Mouse (Mus musculus): ENCODE results near the gene Abca4. TPM values are rescaled to one million over a fixed set of nuclear protein-coding genes. Genes with fewer than 3 reads are reported as not detected.

The Abca4 gene
- polyA plus RNA-seq, 3 experiments from 2014 or later = not detected

DNA sequence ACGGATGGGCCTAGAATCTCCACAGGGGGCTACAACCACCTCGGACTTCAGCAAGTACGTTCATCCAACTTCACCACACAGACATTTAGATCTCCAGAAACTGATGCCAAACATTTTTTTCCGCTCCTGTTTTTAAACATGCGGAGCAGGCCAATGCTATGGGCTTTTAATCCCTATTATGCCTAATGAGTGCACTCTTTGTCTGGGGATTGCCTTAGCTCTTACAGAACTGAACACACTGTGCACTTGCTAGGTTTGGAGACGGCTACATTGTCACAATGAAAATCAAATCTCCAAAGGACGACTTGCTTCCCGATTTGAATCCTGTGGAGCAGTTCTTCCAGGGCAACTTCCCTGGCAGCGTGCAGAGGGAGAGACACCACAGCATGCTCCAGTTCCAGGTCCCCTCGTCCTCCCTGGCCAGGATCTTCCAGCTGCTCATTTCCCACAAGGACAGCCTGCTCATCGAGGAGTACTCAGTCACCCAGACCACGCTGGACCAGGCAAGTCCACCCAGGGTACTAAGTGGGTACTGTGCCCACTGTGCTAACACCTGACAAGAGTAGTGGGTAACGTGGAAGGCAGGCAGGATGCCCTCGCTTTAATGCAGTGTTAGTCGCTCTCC lies 129.4 kb downstream of the Abca4 start:
- ATAC-seq = no peak

DNA sequence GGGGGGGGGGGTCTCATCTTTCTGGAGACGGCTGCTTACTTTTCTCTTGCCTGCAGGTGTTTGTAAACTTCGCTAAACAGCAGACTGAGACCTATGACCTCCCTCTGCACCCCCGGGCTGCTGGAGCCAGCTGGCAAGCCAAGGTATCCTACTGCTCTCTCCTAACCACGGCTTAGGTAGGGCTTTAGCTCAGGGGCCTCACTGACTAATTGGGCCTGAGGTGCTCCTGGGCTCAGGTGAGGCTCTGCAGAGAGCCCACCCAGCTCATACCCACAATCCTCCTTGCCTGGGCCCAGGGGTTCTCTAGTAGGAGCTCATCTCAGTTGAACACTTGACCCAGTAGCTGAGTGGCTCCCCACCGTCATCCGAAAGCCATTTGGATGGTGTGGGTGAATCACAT lies 131.8 kb downstream of the Abca4 start:
- no peak for ATAC-seq

DNA sequence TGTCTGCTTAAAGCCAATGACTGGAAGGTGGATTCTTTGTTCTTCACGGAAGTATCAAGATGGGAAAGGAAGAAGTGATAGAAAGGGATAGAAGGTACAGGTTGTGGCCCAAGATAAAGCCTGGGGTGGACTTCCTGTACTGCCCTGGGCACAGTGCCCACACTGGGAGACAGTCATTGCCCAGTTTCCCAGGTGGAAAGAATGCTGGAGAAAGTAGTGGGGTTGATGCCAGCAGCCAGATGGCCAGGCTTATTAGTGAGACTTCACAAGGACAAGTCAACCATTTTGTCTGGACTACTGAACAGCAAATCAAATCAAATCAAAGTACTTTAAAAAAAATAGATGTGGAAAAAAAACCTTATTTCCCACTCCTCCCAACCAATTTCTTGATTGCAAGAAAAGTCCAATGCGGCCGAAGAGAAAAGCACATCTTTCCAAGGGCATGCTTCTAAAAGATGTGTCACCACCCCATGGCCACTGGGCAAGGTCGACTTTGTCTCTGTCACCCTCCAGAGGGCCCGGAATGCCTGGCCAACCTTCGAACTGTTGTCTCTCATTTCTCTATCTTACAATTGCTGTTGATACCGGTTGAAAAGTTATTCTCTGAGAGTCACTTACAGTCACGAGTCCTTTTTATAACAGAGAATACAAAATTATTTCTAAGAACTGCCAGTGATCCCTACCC lies 132.6 kb downstream of the Abca4 start:
- no peak for ATAC-seq

DNA sequence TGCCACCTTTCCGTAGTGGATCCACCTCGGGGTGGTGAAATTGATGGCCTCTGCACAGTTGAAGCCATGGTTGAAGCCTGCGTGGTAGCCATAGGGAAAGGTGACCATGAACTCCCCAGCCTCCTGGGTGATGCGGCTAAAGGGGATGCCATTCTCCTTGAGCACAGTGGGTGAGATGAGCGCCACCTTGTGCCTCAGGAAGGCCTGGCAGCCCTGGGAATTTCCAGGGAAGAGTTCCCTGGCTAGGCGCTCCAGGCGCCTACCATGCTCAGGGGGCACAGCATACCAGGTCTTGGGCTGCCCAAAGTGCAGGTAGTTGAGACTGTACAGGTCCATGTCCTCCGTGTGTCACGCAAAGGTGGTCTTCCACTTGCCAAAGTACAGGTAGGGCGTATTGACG lies 139.9 kb downstream of the Abca4 start:
- ATAC-seq = no peak

DNA sequence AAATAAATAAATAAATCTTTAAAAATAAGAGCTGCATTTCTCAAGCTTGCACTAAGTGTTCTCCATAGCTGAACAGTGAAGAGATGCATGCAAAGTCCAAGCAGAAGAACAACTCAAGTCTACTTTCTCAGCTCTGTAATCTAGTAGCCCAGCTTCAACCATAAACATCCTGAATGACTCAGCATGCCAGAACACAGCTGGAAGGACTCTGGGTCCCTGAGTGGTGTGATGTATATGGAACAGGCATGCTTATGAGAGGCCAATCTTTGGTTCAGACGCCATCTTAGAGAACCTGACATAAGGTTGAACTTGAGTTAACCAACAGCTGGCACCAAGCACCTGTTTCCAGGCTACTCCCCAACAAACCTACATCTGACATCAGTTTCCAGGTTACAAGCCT lies 142.7 kb downstream of the Abca4 start:
- ATAC-seq = no peak

DNA sequence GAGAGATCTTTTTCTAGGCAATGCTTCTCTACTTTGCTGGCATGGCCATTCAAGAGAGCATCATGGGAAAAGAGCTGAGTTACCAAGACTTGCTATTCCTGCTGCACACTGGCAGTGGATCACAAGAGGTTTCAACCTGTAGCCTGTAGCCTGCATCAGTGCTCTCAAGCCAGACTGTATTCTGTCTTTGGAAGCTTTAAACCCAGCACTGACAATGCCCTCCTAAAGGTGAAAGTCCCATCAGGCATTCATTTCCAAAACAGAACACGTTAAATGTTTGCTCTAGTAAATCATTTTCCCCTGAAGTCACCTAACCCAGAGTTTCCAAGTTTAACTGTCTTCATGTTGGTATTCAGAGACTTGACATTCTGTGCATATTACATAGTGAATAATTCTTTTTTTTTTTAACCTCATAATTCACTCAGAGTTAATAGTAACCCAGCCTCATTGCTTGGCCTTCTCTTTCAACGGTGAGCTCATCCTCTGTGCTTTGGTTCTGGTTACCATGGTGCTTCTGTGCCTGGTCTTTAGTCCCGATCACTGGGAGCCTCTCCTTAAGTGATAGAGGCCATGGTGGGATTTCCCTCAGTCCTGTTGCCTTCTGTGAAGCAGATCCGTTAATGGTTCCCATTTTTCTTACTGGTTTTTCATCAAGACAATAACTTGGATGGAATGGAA lies 152.5 kb downstream of the Abca4 start:
- ATAC-seq = no peak

DNA sequence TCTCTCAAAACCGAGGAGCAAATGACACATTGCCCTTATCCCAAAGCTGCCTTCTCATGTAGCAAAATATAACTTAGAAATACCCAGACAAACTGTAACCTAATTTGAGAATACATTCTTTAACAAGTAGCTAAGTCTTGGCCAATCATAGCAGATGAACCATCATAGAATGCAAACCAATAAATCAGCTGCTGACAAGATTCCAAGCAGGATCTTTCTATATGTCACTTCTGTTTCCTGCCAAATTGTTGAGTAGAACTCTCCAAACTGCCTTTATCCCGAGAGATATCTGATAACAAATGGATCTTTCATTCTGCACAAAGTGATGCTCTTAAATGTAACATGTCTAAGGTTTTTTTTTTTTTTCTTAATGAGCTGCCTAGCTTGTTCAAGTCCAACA lies 154.3 kb downstream of the Abca4 start:
- ATAC-seq = no peak

DNA sequence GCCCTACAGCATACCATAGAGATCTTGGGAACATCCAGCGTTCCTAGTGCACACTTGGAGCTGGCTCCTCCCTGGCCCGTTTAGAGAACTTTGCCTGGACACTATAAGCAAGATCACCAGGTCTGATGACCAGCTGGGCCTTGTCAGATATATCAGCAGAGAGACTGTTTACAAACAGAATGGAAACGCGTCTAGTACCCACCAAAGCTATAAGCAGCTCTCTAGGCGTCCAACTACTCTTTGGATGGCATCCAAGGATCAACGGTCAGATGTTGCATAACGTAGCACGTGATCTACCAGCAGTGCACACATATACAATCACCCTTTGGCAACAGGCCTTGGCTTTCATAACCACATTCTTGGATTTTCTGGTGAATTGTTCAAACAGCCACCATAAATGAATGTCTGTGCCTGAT lies 154.7 kb downstream of the Abca4 start:
- no peak for ATAC-seq

DNA sequence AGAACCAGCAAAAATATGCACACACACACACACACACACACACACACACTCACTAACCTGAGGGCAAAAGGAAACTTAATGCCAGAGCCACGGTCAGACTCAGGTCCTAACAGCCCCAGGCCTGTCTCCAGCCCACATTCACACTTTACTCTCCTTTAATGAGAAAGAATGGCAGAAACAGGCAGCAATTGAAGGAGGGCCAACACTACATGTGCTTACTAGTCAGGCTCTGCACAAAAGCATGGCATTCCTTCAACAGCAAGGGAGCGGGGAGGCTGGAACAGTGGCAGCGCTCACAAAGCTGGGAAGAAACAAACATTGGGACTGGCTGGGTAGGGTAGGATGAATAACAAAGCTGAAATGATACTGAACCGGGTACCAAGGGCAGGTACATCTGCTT lies 155.4 kb downstream of the Abca4 start:
- no peak for ATAC-seq

DNA sequence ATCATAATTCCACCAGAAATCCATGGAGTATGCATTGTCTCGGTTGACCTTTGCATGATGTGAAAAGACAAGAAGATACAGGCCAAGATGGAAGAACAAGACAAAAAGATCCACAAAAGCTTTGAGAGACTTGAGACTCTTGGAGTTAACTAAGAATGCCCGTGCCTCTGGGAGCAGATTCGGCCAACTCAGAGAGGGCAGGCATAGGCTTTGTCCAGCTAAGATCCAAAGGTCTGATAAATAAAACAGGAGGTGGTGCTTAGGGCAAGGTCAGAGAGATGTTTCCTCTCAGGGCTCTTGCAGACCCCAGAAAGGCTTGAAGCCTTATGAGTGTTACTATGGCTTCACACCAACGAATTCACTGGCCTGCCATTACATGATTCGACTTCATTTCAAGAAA lies 155.8 kb downstream of the Abca4 start:
- no peak for ATAC-seq

DNA sequence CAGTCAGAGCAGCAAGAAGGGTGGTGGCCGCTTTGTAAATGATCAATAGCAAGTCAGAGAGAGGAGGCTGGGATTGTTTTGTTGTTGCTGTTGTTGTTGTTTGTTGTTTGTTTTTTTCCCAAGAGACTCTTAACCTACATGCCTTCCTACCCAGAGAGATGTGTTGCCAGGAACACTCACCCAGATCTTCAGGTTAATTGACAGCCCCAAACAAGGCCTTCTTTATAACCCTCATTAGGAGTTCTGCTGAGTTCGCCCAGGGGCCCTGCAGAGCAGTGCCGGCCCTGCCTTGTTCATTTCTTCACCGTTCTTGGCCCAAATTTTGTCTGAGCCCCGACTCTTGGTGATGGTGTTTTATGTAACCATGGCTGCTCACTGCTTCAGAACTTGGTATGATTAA lies 156.2 kb downstream of the Abca4 start:
- ATAC-seq = no peak

DNA sequence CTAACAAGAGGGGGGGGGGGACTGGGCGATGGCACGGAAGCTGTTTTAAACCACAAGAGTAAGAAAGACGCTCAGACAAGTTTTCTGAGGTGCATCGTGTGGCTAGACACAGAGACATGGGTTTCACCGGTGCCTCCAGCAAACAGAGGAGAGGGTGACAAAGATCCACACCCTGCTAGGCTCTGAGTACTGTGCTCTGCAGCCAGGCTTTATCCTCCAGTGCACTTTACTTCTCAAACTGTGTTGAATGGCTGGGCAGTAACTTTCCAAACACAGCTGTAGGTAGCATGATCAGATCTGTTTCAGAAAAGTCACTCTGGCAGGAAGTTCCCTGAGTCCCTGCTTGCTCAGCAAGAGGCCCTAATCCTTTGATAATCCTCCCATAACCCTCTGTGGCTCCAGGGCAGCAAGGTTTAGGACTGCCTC lies 158.1 kb downstream of the Abca4 start:
- ATAC-seq = peak; percentile 92

DNA sequence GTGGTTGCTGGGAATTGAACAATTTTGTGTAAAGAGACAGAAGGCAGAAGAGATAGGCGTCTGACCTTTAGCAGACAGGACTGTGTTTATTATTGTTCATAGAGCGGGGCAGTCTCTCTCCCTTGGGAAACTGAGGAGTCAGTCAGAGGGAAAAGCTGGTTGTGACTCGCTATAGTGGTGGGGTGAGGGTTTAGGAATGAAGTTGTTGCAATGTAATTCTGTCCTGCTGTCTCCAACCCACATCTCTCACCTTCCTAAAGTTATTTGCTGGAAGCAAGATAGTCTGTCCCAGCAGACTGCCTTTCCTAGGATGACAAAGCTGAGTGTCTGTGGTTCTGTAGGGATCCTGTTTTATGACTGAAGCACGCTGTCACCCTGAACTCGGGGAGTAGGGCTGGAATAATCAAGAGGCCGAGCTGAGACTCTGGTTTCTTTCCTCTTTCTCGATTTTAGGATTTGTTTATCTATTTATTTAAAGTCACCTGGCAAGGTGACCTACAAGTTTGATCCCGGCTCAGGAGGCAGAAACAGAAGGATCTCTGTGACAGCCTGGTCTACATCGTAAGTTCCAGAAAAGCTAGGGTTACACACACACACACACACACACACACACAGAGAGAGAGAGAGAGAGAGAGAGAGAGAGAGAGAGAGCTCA lies 159.6 kb downstream of the Abca4 start:
- no peak for ATAC-seq

DNA sequence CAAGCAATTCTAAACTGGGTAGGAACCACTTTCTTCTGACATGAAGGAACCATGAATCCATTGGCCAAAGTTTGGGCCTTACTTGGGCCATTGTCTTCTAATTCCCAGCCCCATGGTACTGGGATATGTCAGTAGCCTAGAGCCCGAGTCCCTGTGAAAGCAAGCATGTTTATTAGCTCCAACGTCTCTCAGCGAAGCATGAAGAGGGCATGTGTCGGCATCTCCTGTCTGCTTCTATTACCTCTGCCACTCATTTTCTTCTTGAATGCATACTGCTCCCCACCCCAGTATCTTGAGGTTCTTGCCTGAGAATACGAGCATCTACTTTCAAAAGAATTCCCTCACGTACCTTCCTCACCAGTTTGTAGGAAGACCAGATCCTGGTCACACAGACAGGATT lies 161.5 kb downstream of the Abca4 start:
- no peak for ATAC-seq

DNA sequence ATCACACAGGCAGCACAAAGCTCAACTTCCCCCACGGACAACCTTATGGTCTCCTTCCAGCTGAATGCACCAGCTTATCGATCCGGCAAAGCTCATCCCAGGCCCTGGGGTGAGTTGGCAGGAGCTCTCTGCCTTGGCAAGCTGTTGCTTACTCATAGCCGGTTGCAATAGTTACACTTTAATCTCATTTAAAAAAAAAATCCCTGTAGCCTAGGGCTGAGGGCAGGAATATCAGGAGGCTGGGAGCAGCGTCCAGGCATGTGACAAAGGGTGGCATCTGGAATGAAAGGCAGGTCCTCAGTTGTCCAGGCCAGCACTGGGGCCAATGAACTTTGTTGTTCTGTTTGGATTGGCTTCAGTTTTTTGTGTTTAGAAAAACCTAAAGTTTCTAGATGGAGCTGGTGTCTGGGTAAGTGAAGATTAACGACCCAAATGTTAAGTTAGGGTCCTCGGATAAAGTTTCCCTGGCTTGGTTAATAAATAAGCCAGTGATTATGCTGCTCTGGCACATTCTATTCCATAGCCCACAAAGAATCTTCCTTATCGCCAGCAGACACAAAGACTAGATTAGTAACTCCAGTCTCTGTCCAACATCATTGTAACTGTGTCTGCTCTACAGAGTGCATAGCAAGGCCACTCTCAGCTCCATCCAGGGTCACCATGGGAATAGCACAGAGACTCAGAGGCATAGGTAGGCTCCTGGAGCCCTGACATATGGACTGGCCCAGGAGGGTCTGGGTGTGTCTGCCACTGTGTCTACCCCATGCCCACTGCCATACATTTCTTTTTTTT lies 162.2 kb downstream of the Abca4 start:
- ATAC-seq = no peak

DNA sequence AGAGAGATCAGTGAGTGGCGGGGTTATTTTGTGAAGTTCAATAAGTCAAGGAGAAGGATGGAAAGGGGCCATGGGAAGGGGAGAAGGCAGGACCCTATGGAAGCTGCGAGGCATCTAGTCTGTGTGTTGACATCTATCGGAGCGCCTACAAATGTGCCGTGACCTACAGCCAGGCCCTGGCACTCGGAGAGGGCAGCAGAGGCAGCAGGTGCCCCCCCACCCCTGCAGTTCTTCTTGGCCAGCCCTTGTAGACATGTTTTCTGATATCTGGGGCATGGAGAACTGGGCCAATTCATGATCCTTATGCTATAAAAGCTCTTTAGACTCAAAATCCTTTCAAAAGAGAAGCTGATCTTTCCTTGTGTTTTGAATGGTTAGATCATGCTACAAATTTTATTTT lies 163.5 kb downstream of the Abca4 start:
- no peak for ATAC-seq

DNA sequence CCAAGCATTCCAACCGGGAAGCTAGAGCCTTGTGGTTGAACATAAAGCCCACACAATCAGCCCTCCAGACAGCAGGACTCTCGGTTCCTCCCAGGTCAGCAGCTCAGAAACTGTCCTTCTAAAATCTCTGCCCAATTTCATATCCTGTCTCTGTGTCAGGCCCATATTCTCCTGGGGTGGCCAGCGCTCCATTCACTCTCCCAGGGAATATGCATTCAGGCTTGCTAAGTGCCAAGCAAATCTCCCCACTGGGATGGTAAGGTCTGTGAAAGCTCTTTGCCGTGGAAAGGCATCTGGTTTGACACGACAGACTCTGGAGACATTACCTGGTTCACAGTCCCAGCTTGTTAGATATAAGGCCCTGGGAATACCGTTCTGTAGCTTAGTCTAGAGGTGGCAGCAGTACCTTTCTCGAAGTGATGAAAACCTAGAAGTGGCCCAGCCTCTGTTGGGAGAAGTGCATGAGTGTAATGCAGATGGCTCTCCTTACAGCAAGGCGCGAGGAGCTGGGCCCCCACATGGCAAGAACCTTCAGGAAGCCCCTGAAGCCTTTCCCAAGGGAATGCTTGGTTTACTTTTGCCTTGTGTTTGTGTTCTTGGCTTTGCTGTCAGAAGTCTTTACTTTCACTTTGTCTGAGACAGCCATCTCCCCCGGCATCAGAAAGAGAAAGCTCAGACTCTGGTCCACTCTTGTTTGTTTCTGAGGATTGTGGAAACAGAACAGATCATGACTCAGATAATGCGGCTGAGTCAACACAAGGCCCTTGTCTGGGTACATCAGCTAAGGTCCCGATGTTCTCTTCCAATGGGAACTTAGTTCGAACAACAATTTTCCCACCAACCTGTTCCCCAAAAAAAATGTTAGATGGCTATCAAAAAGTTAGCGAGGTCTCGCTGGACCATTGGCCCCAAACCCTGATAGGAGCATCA lies 164.3 kb downstream of the Abca4 start:
- peak; percentile 52 for ATAC-seq

DNA sequence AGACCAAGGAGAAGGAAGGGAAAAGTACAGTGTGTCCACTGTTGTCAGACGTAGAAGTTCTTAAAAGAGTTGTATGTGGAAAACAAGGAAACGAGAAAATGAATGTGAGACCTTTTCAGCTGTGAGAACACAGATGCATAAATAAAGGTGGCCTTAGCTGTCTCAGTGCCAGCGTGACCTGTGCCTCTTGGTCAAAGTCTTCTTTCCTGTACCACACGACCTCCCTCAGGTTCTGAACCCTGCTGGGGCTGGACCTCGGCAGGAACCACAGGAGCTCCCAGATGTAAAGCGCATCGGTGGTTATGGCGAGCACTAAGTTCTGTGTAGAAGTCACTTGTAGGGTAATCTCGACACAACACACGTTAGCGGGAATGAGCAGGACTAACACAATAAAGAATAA lies 165.3 kb downstream of the Abca4 start:
- no peak for ATAC-seq

DNA sequence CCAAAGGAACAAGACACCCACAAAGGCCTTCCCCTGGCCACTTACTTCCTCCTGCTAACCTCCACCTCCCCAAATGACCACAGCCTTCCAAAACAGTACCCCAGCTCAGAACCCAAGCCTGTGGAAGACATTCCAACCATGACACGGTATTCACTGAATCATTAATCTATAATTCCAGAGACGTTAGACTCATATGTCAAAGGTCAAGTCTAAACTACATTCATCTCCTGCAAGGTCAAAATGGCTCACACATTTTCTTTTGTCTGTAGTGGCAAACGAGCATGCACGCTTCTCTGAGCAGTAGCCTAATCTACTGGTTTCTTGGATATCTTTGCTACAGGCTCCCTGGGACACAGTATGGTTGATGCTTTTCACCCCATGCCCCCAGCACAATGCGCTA lies 166.2 kb downstream of the Abca4 start:
- no peak for ATAC-seq

DNA sequence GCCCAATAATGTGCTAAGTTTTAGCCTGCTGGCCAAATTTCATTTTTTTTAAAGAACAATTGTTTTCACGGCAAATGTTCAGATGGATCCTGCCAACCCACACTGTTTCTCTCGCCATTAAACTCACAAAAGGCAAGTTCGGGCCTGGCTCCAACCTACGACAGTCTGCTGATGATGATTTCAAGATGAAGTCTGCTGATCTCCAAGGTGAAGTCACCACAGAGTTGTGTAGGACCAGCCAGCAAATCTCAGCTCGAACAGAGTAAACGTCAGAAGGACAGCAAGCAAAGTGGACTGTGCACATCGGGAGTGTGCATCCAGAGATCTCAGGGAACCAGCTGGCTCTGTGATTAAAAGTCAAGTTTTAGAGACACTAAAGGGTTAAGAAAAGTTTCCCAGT lies 166.6 kb downstream of the Abca4 start:
- ATAC-seq = no peak

DNA sequence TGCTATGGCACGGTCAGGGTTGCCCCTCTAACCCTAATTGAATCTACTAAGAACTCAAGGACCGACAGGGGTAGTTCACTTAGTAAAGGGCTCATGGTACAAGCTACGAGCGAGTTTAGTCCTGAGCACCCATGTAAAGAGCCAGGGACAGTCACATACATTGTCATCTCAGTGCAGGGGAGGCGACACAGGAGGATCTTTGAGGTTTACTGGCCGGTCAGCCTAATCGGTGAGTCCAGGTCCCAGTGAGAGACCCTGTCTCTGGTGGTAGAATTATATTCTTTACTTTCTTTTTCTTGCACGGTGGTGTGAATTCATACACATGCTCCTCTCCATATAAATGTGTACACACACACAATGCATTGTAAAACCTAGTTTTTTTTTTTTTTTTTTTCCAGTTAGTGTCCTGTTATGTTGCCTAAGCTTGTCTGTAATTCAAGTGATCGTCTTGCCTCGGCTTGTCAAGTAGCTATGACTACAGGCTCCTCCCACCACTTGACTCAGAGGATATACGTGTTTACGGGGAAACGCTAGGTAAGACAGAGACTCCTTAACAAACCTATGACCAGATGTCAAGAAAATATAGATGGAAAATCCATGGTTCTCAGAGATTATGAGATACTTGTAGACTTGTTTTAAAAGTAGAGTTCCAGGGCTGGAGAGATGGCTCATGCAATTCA lies 167.3 kb downstream of the Abca4 start:
- no peak for ATAC-seq

All from inflammation-experienced regulatory T-cells, adult 6 months (primary cell).